Mouse (Mus musculus): Measurements from ENCODE around the gene M1ap. TPM values are rescaled to one million over a fixed set of nuclear protein-coding genes. Genes with fewer than 3 reads are reported as not detected.

M1ap gene
- not detected for total RNA-seq (2021)
- long read RNA-seq, experiment 1, partial matches to known transcripts: 0 of 3 reads
- long read RNA-seq, experiment 1, other reads (novel, unspliced or antisense): 3 of 3 reads
- long read RNA-seq, experiment 2, partial matches to known transcripts: 0 of 1 reads
- long read RNA-seq, experiment 2, other reads (novel, unspliced or antisense): 1 of 1 reads

DNA sequence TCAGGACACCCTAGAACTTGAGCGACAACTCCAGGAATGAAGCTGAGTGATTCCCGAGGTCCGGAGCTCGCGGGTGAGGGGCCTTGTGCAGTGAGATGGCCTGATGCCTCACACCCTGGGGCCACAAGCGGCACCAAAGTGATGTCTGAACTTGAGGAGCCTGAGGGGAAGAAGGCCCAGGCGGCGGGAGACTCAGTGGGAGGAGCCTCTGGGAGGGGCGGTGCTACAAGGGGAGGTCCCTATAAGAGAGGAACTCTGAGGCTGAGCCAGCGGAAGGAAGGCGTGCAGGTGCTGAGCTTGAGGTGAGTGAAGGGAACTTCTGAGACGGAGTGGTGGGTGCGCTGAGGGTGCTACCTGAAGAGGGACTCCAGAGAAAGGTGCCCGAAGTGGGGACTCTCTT, at the start of gene M1ap:
Gene M1ap, plus strand, starts transcription at position 252 of the 400 bp plus-strand sequence.
- H3K4me3 ChIP-seq: no peak within 1 kb of the TSS
- DNase-seq (ENCODE audit: extremely low spot score in 1 of 2, low spot score in 2 of 2): no peak
- no peak within 1 kb of the TSS for H3K27ac ChIP-seq
- no peak for TF ChIP-seq CTCF (IDR thresholded peaks at IDR 0.05)
- intact Hi-C loops (cut with DNase I): no loop called here

GRCm38 (mm10) chr6:82897311-82897710, 49.4 kb upstream of the M1ap start:
- intact Hi-C loops (cut with DNase I): no loop called here
- DNase-seq (ENCODE audit: extremely low spot score in 1 of 2, low spot score in 2 of 2): no peak
- no peak for TF ChIP-seq CTCF (IDR thresholded peaks at IDR 0.05)

DNA sequence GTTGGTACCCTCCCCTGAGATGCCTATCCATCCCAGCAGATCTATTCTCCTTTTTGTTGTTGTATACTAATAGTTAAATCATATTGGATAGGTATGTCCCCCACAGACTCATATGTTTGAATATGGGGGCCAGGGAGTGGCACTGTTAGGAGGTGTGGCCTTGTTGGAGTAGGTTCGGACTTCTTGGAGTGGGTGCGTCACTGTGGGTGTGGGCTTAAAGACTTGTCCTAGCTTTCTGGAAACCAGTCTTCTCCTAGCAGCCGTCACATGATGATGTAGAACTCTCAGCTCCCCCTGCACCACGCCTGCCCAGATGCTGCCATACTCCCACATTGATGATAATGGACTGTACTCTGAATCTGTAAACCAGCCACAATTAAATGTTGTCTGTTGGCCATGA, 48.5 kb upstream of the M1ap start:
- DNase-seq (ENCODE audit: extremely low spot score in 1 of 2, low spot score in 2 of 2): no peak
- H3K4me3 ChIP-seq: no peak overlapping the region
- no peak overlapping the region for H3K27ac ChIP-seq
- TF ChIP-seq CTCF (IDR thresholded peaks at IDR 0.05): no peak
- intact Hi-C loops (cut with DNase I): no loop called here

More at GRCm38 (mm10) chr6:82897311-82897710, 49.4 kb upstream of the M1ap start:
- Histone ChIP-seq H3K4me3 (no peak overlapping the region), H3K27ac (no peak overlapping the region)

DNA sequence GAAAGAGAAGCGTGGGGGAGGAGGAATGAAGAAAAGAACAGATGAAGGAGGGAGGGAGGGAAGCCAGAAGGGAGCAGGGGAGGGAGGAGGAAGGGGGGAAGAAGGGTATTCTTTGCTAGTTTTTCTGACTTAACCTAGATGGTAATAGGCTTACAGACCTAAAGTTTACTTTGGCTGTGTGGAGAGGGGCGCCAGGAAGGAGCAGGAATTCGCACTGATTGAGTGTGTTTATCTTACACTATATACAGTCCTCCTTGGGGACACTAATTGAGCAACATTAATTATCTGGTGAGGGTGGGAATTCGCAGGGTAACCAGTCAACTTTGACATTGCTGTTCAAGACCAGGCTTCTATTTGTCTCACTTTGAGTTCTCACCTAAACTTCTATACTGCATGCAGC, 48.0 kb upstream of the M1ap start:
- DNase-seq (ENCODE audit: extremely low spot score in 1 of 2, low spot score in 2 of 2): no peak
- intact Hi-C loops (cut with DNase I): no loop called here
- no peak for TF ChIP-seq CTCF (IDR thresholded peaks at IDR 0.05)
- Histone ChIP-seq H3K27ac (no peak overlapping the region), H3K4me3 (no peak overlapping the region)

- intact Hi-C loops (cut with DNase I): no loop called here
- TF ChIP-seq CTCF (IDR thresholded peaks at IDR 0.05): no peak
These were observed 44.1 kb upstream of the M1ap start for GRCm38 (mm10) chr6:82902559-82902958.

DNA sequence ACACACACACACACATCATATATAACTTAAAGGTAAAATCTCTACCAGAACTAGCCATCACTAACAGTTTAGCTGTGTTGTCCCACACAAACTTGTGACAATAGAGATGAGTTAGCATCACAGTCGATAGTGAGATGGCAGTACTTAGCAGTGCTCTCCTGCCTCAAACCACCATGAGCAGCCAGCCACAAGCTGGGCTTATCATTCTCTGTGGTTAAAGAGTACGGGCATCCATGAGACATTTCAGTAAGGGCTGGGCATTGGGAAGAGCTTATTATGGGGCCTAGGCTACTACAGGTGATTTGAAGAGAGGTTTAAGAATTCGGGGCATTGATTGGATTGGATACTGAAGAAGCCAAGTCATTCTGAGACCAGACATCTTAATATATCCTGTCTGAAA, 39.7 kb upstream of the M1ap start:
- no peak overlapping the region for H3K27ac ChIP-seq
- intact Hi-C loops (cut with DNase I): no loop called here
- no peak for TF ChIP-seq CTCF (IDR thresholded peaks at IDR 0.05)
- no peak for DNase-seq (ENCODE audit: extremely low spot score in 1 of 2, low spot score in 2 of 2)
- H3K4me3 ChIP-seq: no peak overlapping the region

More at GRCm38 (mm10) chr6:82902559-82902958, 44.1 kb upstream of the M1ap start:
- Histone ChIP-seq H3K27ac (no peak overlapping the region), H3K4me3 (no peak overlapping the region)
- no peak for DNase-seq (ENCODE audit: extremely low spot score in 1 of 2, low spot score in 2 of 2)

GRCm38 (mm10) chr6:82908034-82908433, 38.7 kb upstream of the M1ap start:
- DNase-seq (ENCODE audit: extremely low spot score in 1 of 2, low spot score in 2 of 2): peak in 1 of 2 experiments; percentile 22
- intact Hi-C loops (cut with DNase I): loop anchor here (2.0 kb wide), 2 partner anchors 63 to 147 kb away; partner anchors contain the start of genes Aup1 and Htra2
- H3K4me3 ChIP-seq: no peak overlapping the region
- no peak for TF ChIP-seq CTCF (IDR thresholded peaks at IDR 0.05)
- H3K27ac ChIP-seq: no peak overlapping the region

DNA sequence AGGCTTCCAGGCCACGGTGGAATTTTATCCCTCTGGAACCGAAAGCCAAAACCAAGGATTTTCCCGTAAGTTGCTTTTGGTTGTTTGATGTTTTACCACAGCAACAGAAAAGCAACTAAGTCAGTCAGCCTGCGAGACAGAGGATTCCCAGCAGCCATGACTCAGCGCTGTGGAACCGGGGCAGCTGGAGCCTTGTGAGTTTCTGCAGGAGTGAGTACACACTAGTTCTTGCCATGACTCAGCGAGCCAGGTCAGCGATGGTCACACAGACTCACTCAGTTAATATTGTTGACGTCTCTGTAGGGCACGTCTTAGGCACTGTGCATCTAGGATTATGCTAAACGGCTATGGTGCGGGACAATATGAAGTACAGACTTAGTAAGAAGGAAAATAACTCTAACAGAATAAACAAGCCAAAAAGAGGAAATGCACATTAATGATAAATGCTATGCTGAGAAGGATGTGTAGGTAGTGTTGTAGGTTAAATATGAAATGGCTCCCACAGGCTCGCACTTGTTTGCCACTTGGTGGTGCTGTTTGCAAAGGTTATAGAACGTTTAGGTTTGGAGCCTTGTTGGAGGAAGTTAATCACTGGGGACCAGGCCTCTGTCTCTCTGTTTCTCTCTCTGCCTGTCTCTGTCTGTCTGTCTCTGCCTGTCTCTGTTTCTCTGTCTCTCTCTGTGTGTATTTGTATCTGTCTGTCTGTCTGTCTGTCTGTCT, 37.4 kb upstream of the M1ap start:
- peak; percentile 61 for DNase-seq (ENCODE audit: extremely low spot score in 1 of 2, low spot score in 2 of 2)
- intact Hi-C loops (cut with DNase I): loop anchor here (2.0 kb wide), 2 partner anchors 62 to 146 kb away; partner anchors contain the start of genes Aup1 and Htra2
- peak; percentile 64 for TF ChIP-seq CTCF (IDR thresholded peaks at IDR 0.05)

DNA sequence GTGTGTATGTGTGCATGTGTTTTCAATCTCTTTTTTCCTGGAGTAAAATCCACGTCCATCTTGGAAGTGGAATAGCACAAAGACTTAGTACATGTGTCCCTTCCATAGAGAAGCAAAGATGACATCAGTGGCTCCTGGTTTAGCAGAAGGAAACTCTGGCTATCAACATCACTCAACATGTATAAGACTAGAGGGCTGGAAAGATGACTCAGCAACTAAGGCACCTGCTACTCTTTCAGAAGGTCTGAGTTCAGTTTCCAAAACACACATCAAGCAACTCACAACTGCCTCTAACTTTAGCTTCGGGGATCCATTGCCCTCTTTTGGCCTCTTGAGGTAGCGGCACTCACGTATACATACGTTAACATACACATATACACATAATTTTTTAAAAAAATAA, 35.4 kb upstream of the M1ap start:
- TF ChIP-seq CTCF (IDR thresholded peaks at IDR 0.05): no peak
- intact Hi-C loops (cut with DNase I): no loop called here
- no peak overlapping the region for H3K27ac ChIP-seq
- H3K4me3 ChIP-seq: no peak overlapping the region
- DNase-seq (ENCODE audit: extremely low spot score in 1 of 2, low spot score in 2 of 2): no peak

More for the DNA sequence above, 37.4 kb upstream of the M1ap start:
- no peak overlapping the region for H3K4me3 ChIP-seq
- no peak overlapping the region for H3K27ac ChIP-seq

DNA sequence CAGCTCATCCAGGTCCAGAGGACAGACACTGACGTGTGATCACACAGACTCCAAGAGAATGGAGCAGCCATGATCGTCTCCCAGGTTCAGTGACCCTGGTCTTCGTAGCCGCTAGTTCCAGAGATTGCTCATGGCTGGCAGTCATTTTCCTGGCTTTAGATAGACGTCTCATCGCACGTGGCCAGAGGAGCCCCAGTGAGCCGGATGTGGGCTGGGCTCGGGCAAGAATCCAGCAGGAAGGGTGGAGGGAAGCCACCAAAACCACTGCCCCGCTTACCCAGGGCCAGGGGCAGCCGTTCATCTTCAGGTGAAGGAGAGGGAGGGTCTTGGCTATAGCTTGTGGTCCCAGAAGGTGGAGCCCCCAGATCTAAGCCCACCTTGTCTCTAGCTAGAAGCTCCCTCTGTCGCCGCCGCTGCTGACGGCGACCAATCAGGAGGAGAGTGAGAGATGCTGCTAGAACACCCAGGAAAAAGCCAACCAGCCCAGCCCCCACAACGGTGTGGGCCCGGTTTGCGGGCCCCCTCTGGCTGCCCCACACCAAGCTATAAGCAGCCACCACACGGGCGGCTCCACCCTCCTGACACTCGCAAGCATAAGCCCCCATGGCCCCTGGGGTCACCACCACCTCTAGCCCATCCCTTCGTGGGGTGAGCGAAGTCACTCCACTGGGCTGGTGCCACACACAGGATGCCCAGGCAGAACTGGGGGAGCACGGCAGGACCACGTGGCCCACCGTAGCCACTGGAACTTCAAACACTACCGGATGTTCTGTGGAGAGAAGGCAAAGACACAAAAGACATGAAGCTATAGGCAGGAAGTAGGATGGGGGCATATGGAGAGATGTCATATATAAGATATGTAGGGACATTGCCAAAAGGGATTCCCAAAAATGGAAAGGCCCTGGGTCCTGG, 33.1 kb upstream of the M1ap start:
- intact Hi-C loops (cut with DNase I): no loop called here
- Histone ChIP-seq H3K27ac (no peak overlapping the region), H3K4me3 (no peak overlapping the region)

GRCm38 (mm10) chr6:82915889-82916288, 30.8 kb upstream of the M1ap start:
- intact Hi-C loops (cut with DNase I): loop anchor here (1.0 kb wide), 1 partner anchor 55 kb away; no protein-coding TSS in a partner anchor
- no peak overlapping the region for H3K27ac ChIP-seq
- peak; percentile 77 for TF ChIP-seq CTCF (IDR thresholded peaks at IDR 0.05)
- peak; percentile 54 to 63 for DNase-seq (ENCODE audit: extremely low spot score in 1 of 2, low spot score in 2 of 2)
- no peak overlapping the region for H3K4me3 ChIP-seq

More for the DNA sequence above, 33.1 kb upstream of the M1ap start:
- TF ChIP-seq CTCF (IDR thresholded peaks at IDR 0.05): no peak
- DNase-seq (ENCODE audit: extremely low spot score in 1 of 2, low spot score in 2 of 2): no peak

Data from left cerebral cortex, adult 2 months (tissue).